Mouse (Mus musculus) ovary, adult 18-20 months (tissue): ENCODE measurements around the gene Slc12a5.

Source experiments
- DNase-seq: peaks from one replicate; pipeline ENCODE4 v3.0.0; 2022; ENCODE audit warnings: low spot score, mixed read lengths

Gene Slc12a5

GRCm38 (mm10) chr2:165033306-165033705 lies 72.7 kb downstream of the Slc12a5 start:
- DNase-seq: no peak

GRCm38 (mm10) chr2:165034131-165035057 lies 73.8 kb downstream of the Slc12a5 start, which contains the start of gene Ncoa5:
TSS of gene Ncoa5 (minus strand) at chr2:165034867.
- DNase-seq: peak; percentile 96

- no peak for DNase-seq
Measured at GRCm38 (mm10) chr2:165035058-165035431, 74.4 kb downstream of the Slc12a5 start.

GRCm38 (mm10) chr2:165037415-165037814 lies 76.8 kb downstream of the Slc12a5 start:
- no peak for DNase-seq

- no peak for DNase-seq
Measured at GRCm38 (mm10) chr2:165042126-165042525, 81.5 kb downstream of the Slc12a5 start.

GRCm38 (mm10) chr2:165043090-165043636 lies 82.6 kb downstream of the Slc12a5 start:
- DNase-seq: no peak

GRCm38 (mm10) chr2:165043729-165044128 lies 83.1 kb downstream of the Slc12a5 start:
- DNase-seq: no peak

- no peak for DNase-seq
Measured at GRCm38 (mm10) chr2:165049044-165049443, 88.4 kb downstream of the Slc12a5 start.
